Mouse (Mus musculus) heart, embryonic 14.5 days (tissue): ENCODE data around the gene Aars2. TPM values are rescaled to one million over a fixed set of nuclear protein-coding genes. Genes with fewer than 3 reads are reported as not detected.

ENCODE experiments used
- ATAC-seq: fragments of 200-750 bp; cut with Nextera tagmentation; 2 replicates; pipeline ENCODE4 v1.8.0; 2017; ENCODE audit warnings: low read depth, moderate TSS enrichment; ENCODE audit not compliant: insufficient number of reproducible peaks, insufficient read depth, low FRiP score
- H3K27ac ChIP-seq, 2 experiments: fragments of 200-500 bp in 1 of 2; fragments of 300-500 bp in 1 of 2; sonication (generic) in 1 of 2; replicated peaks in 1 of 2; 2 replicates each; pipeline ENCODE4 v1.5.1; 2012 to 2014; ENCODE audit warnings: low read depth in 2 of 2, low read length in 2 of 2, control low read depth in 1 of 2, mild to moderate bottlenecking in 1 of 2, mixed read lengths in 1 of 2; ENCODE audit not compliant: control insufficient read depth in 1 of 2, insufficient read depth in 1 of 2
- H3K27me3 ChIP-seq: fragments of 300-500 bp; sonication (generic); 2 replicates; pipeline ENCODE4 v1.6.1; 2014; ENCODE audit warnings: mild to moderate bottlenecking, low read length, control low read depth; ENCODE audit not compliant: control insufficient read depth, insufficient read depth
- H3K36me3 ChIP-seq: fragments of 300-500 bp; sonication (generic); 2 replicates; pipeline ENCODE4 v1.6.1; 2014; ENCODE audit warnings: mild to moderate bottlenecking, control low read depth, low read length, mixed read lengths; ENCODE audit not compliant: control insufficient read depth, insufficient read depth
- H3K4me1 ChIP-seq, 2 experiments: fragments of 200-500 bp in 1 of 2; fragments of 300-500 bp in 1 of 2; sonication (generic) in 1 of 2; 2 replicates each; pipeline ENCODE4 v1.6.1; 2012 to 2014; ENCODE audit warnings: low read length in 2 of 2, control low read depth in 1 of 2, mixed read lengths in 1 of 2; ENCODE audit not compliant: control insufficient read depth in 2 of 2, insufficient read depth in 2 of 2
- H3K4me2 ChIP-seq: fragments of 300-500 bp; sonication (generic); 2 replicates; pipeline ENCODE4 v1.6.1; 2014; ENCODE audit warnings: mild to moderate bottlenecking, low read length
- H3K4me3 ChIP-seq, 2 experiments: fragments of 200-500 bp in 1 of 2; fragments of 300-500 bp in 1 of 2; sonication (generic) in 1 of 2; 2 replicates each; pipeline ENCODE4 v1.5.1; 2012 to 2014; ENCODE audit warnings: low read length in 2 of 2, mild to moderate bottlenecking in 2 of 2, control low read depth in 1 of 2, low read depth in 1 of 2, moderate library complexity in 1 of 2; ENCODE audit not compliant: control insufficient read depth in 1 of 2, insufficient read depth in 1 of 2
- H3K9ac ChIP-seq: fragments of 300-500 bp; sonication (generic); 2 replicates; pipeline ENCODE4 v1.6.1; 2014; ENCODE audit warnings: mild to moderate bottlenecking, low read length
- H3K9me3 ChIP-seq: fragments of 300-500 bp; sonication (generic); 2 replicates; pipeline ENCODE4 v1.6.1; 2016; ENCODE audit warnings: low read length, control low read depth; ENCODE audit not compliant: control insufficient read depth
- WGBS: fragments of 180-500 bp; shearing (Covaris S2); extraction: QIAGEN DNeasy Blood & Tissue Kit; methylation state at CpG from one replicate; pipeline ENCODE4 v1.1.7; 2014; 5-methylcytosine and 5-hydroxymethylcytosine counted together
- polyA plus RNA-seq: library from polyadenylated mRNA; unstranded; fragments of >200 nt; fragmentation: Nextera tagmentation; extraction: Ambion mirVana; gene quantifications from 2 replicates; pipeline ENCODE4 v1.2.1, GENCODE M21; 2014

The Aars2 gene
- polyA plus RNA-seq, 1 experiment from 2014 or later: 15.3 TPM

GRCm38 (mm10) chr17:45500981-45501380 is 5.7 kb upstream of the Aars2 start:
- no peak overlapping the region for H3K27ac ChIP-seq
- WGBS: 31% methylated on average over 4 of the region's 4 CpGs
- no peaks in the 10 kb centered on the region for H3K36me3 ChIP-seq
- H3K27me3 ChIP-seq: no peaks in the 10 kb centered on the region
- no peak overlapping the region for H3K4me3 ChIP-seq
- peaks cover 0 to 8% of the 10 kb centered on the region in 2 experiments; a peak in 2 of 4 replicates for H3K4me1 ChIP-seq
- H3K9ac ChIP-seq: no peak overlapping the region
- ATAC-seq: no peak
- H3K9me3 ChIP-seq: no peaks in the 10 kb centered on the region
- no peak overlapping the region for H3K4me2 ChIP-seq

- Histone ChIP-seq H3K4me2 (no peak overlapping the region), H3K27ac (no peak overlapping the region), H3K4me3 (no peak overlapping the region), H3K27me3 (no peaks in the 10 kb centered on the region), H3K9me3 (no peaks in the 10 kb centered on the region), H3K36me3 (no peaks in the 10 kb centered on the region), H3K4me1 (peaks cover 7 to 8% of the 10 kb centered on the region in 2 experiments), H3K9ac (no peak overlapping the region)
- 50% methylated on average over 4 of the region's 4 CpGs for WGBS
- ATAC-seq: no peak
Measured at GRCm38 (mm10) chr17:45502324-45502723, 4.3 kb upstream of the Aars2 start.

GRCm38 (mm10) chr17:45503301-45503973 is 3.2 kb upstream of the Aars2 start:
- no peak for ATAC-seq
- 39% methylated on average over 5 of the region's 5 CpGs for WGBS
- Histone ChIP-seq H3K9me3 (no peaks in the 10 kb centered on the region), H3K4me3 (no peak overlapping the region), H3K9ac (no peak overlapping the region), H3K27ac (peak overlapping the region; percentile 11 to 50; a peak in 2 of 4 replicates), H3K4me1 (peaks cover 8 to 11% of the 10 kb centered on the region in 2 experiments), H3K4me2 (no peak overlapping the region), H3K27me3 (no peaks in the 10 kb centered on the region), H3K36me3 (peaks cover 5% of the 10 kb centered on the region)

GRCm38 (mm10) chr17:45505941-45506465 is 638 bp upstream of the Aars2 start:
- H3K4me2 ChIP-seq: no peak overlapping the region

GRCm38 (mm10) chr17:45510871-45511270 is 4.2 kb downstream of the Aars2 start:
- H3K9ac ChIP-seq: no peak overlapping the region
- H3K4me1 ChIP-seq: peaks cover 2 to 11% of the 10 kb centered on the region in 2 experiments
- no peak for ATAC-seq
- no peaks in the 10 kb centered on the region for H3K27me3 ChIP-seq
- H3K4me3 ChIP-seq: no peak overlapping the region
- H3K4me2 ChIP-seq: no peak overlapping the region
- no peaks in the 10 kb centered on the region for H3K9me3 ChIP-seq
- 88% methylated on average over 4 of the region's 4 CpGs for WGBS
- peaks cover 35% of the 10 kb centered on the region for H3K36me3 ChIP-seq
- no peak overlapping the region for H3K27ac ChIP-seq

More at GRCm38 (mm10) chr17:45505941-45506465, 638 bp upstream of the Aars2 start:
- no peaks in the 10 kb centered on the region for H3K9me3 ChIP-seq
- ATAC-seq: no peak
- H3K9ac ChIP-seq: peak overlapping the region; percentile 86; the same call in 1 of the 2 replicates
- H3K27me3 ChIP-seq: no peaks in the 10 kb centered on the region
- H3K4me3 ChIP-seq: no peak overlapping the region
- no peak overlapping the region for H3K27ac ChIP-seq
- peaks cover 5 to 11% of the 10 kb centered on the region in 2 experiments for H3K4me1 ChIP-seq
- H3K36me3 ChIP-seq: peaks cover 23% of the 10 kb centered on the region
- WGBS: 65% methylated on average over 6 of the region's 6 CpGs

- H3K27ac ChIP-seq: no peak overlapping the region
- WGBS: 92% methylated on average over 4 of the region's 4 CpGs
- no peak overlapping the region for H3K4me3 ChIP-seq
- H3K9me3 ChIP-seq: no peaks in the 10 kb centered on the region
- H3K9ac ChIP-seq: no peak overlapping the region
- H3K36me3 ChIP-seq: peaks cover 41% of the 10 kb centered on the region
- no peak overlapping the region for H3K4me2 ChIP-seq
- H3K27me3 ChIP-seq: no peaks in the 10 kb centered on the region
- no peak for ATAC-seq
- H3K4me1 ChIP-seq: peaks cover 4 to 8% of the 10 kb centered on the region in 2 experiments
Measured at GRCm38 (mm10) chr17:45511757-45512156, 5.1 kb downstream of the Aars2 start.

GRCm38 (mm10) chr17:45515204-45515726 is 8.6 kb downstream of the Aars2 start:
- Histone ChIP-seq H3K27me3 (no peaks in the 10 kb centered on the region), H3K27ac (no peak overlapping the region), H3K36me3 (peaks cover 51% of the 10 kb centered on the region), H3K9me3 (no peaks in the 10 kb centered on the region), H3K4me2 (no peak overlapping the region), H3K9ac (no peak overlapping the region), H3K4me1 (peaks cover 3% of the 10 kb centered on the region in 2 experiments; a peak in 2 of 4 replicates), H3K4me3 (no peak overlapping the region)
- 40% methylated on average over 15 of the region's 15 CpGs for WGBS
- no peak for ATAC-seq
